Comparison of ENCODE assay signal across 1 mouse cellular context in the genomic region with DNA sequence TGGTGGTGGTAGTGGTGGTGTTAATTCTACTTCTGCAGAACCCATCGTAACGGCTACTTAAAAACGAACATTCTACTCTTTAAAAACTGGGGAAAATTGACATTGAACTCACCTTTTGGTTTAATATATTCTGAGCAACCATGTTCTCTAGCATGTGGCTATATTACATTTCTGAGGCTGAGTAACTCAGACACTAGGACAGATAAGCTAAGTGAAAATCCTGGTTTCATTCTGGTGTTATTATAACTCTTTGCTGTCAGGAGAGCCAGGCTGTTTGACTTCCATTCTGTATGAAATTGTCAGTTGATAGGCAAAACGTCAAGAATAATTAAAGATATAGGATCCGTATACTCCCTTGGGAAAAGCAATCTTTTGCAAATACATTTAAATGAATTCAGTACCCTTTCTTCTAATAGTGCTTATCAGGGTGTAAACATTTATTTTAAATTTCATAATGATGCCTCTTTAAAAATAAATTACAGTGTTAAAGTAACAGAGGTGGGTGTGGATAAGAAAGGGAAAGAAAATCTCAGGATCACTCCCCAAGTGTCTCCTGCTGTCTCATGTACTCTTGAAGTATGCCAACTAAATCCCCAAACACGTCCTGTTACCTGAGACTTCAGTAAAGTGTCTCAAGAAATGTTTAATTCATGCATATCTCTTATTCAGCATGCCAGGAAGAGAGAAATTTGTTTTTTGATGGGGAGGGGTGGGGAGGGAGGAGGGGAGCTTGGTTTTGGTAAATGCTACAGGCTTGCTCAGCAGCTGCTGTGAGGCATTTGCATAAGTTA.
TF ChIP-seq lines count a peak whose summit lies in the region.

No protein-coding gene starts in this region.

TF ChIP-seq in CH12.LX, 34 proteins besides CTCF, POLR2A, EP300 and RAD21 (continued from another document):
- TF ChIP-seq ELF1 (IDR thresholded peaks at IDR 0.05; ENCODE audit: low read depth, low read length) (no peak), JUND (conservative IDR thresholded peaks at IDR 0.05; ENCODE audit: low read depth, low read length) (no peak), MYC (IDR thresholded peaks at IDR 0.05; ENCODE audit: low read depth, low read length) (no peak), NELFE (IDR thresholded peaks at IDR 0.05; ENCODE audit: low read depth, low read length) (no peak), JUN (IDR thresholded peaks at IDR 0.05; ENCODE audit: insufficient read depth, low read depth, low read length) (no peak), BHLHE40 (IDR thresholded peaks at IDR 0.05; ENCODE audit: low read depth, low read length) (no peak), CHD2 (IDR thresholded peaks at IDR 0.05; ENCODE audit: low read length) (no peak), TCF12 (IDR thresholded peaks at IDR 0.05; ENCODE audit: low read depth, low read length) (no peak), MAX (IDR thresholded peaks at IDR 0.05; ENCODE audit: low read length) (no peak), IRF4 (IDR thresholded peaks at IDR 0.05; ENCODE audit: low read depth, low read length) (no peak), MAFK (IDR thresholded peaks at IDR 0.05; ENCODE audit: insufficient replicate concordance, low read length) (no peak), USF1 (IDR thresholded peaks at IDR 0.05; ENCODE audit: low read depth, low read length) (no peak), MAZ (IDR thresholded peaks at IDR 0.05; ENCODE audit: low read depth, low read length) (no peak), ZC3H11A (IDR thresholded peaks at IDR 0.05; ENCODE audit: low read depth, low read length) (no peak), NRF1 (IDR thresholded peaks at IDR 0.05; ENCODE audit: low read depth, low read length) (no peak), USF2 (conservative IDR thresholded peaks at IDR 0.05; ENCODE audit: low read depth, low read length) (no peak)
